Mouse (Mus musculus) CH12.LX (cell line): ENCODE measurements around the gene Cip2a. TPM values are rescaled to one million over a fixed set of nuclear protein-coding genes. Genes with fewer than 3 reads are reported as not detected.

Source experiments
- DNase-seq: peaks from one replicate; pipeline ENCODE4 v3.0.0-alpha.2; 2013; ENCODE audit errors: extremely low read depth
- H3K27ac ChIP-seq: 2 replicates; pipeline ENCODE4 v1.5.1; 2012; ENCODE audit warnings: low read depth, mild to moderate bottlenecking, control low read depth, moderate library complexity; ENCODE audit not compliant: insufficient read depth
- H3K27me3 ChIP-seq: replicated peaks from 2 replicates; pipeline ENCODE3; 2012; ENCODE audit warnings: inconsistent platforms
- H3K36me3 ChIP-seq, 2 experiments: replicated peaks in 1 of 2; 2 replicates each; pipeline versions ENCODE3 to v1.6.1; 2012; ENCODE audit warnings: inconsistent platforms in 1 of 2, low read length in 1 of 2, mild to moderate bottlenecking in 1 of 2, mixed read lengths in 1 of 2, moderate library complexity in 1 of 2; ENCODE audit not compliant: control insufficient read depth in 1 of 2, insufficient read depth in 1 of 2
- H3K4me1 ChIP-seq, 2 experiments: 2 replicates each; pipeline ENCODE4 v1.6.1; 2012; ENCODE audit warnings: inconsistent platforms in 1 of 2, moderate library complexity in 1 of 2; ENCODE audit not compliant: insufficient read depth in 2 of 2, control insufficient read depth in 1 of 2
- H3K4me2 ChIP-seq: 2 replicates; pipeline ENCODE4 v1.6.1; 2012; ENCODE audit warnings: low read depth, mild to moderate bottlenecking, control low read depth; ENCODE audit not compliant: poor library complexity, insufficient read depth, severe bottlenecking
- H3K4me3 ChIP-seq, 3 experiments: fragments of 150-350 bp in 1 of 3; sonication (generic) in 1 of 3; replicated peaks in 1 of 3; 2 replicates each; pipeline versions ENCODE3 to v1.5.1; 2011 to 2012; ENCODE audit warnings: low read depth in 2 of 3, low read length in 2 of 3, mild to moderate bottlenecking in 2 of 3, moderate library complexity in 2 of 3, control low read depth in 1 of 3, improper control_type of control experiment in 1 of 3, inconsistent platforms in 1 of 3, mixed read lengths in 1 of 3; ENCODE audit not compliant: poor library complexity in 1 of 3
- H3K79me2 ChIP-seq: replicated peaks from 2 replicates; pipeline ENCODE4 v1.6.1; 2012; ENCODE audit warnings: mild to moderate bottlenecking, moderate library complexity; ENCODE audit not compliant: control insufficient read depth, poor library complexity, insufficient read depth, severe bottlenecking; ENCODE audit errors: extremely low read depth
- H3K9ac ChIP-seq: 2 replicates; pipeline ENCODE4 v1.6.1; 2012; ENCODE audit warnings: low read depth, mild to moderate bottlenecking, control low read depth, moderate library complexity; ENCODE audit not compliant: insufficient read depth
- H3K9me3 ChIP-seq: replicated peaks from 2 replicates; pipeline ENCODE3; 2012; ENCODE audit warnings: low read length, inconsistent platforms, mixed read lengths
- BHLHE40 ChIP-seq: IDR thresholded peaks from 2 replicates; pipeline ENCODE4 v1.6.1; 2011; ENCODE audit warnings: mild to moderate bottlenecking, low read depth, low read length, improper control_type of control experiment
- CHD1 ChIP-seq: IDR thresholded peaks from 2 replicates; pipeline ENCODE4 v1.6.1; 2012; ENCODE audit warnings: low read depth, low read length, improper control_type of control experiment, inconsistent platforms
- CTCF ChIP-seq, 2 experiments: IDR thresholded peaks in 1 of 2; conservative IDR thresholded peaks in 1 of 2; 2 replicates each; pipeline ENCODE4 v1.5.1; 2011 to 2012; ENCODE audit warnings: low read depth in 2 of 2, low read length in 2 of 2, improper control_type of control experiment in 1 of 2, inconsistent platforms in 1 of 2, mild to moderate bottlenecking in 1 of 2, moderate library complexity in 1 of 2
- ELF1 ChIP-seq: IDR thresholded peaks from 2 replicates; pipeline ENCODE4 v1.6.1; 2014; ENCODE audit warnings: low read depth, mild to moderate bottlenecking, inconsistent platforms, low read length, improper control_type of control experiment
- EP300 ChIP-seq: IDR thresholded peaks from 2 replicates; pipeline ENCODE4 v1.6.1; 2011; ENCODE audit warnings: low read length, improper control_type of control experiment
- ETS1 ChIP-seq: conservative IDR thresholded peaks from 2 replicates; pipeline ENCODE4 v1.6.1; 2012; ENCODE audit warnings: low read depth, mild to moderate bottlenecking, inconsistent platforms, low read length, improper control_type of control experiment, moderate library complexity
- IRF4 ChIP-seq: IDR thresholded peaks from 2 replicates; pipeline ENCODE4 v1.6.1; 2014; ENCODE audit warnings: low read depth, mild to moderate bottlenecking, inconsistent platforms, low read length, improper control_type of control experiment
- MAFK ChIP-seq: IDR thresholded peaks from 2 replicates; pipeline ENCODE4 v1.6.1; 2011; ENCODE audit warnings: low read length, improper control_type of control experiment; ENCODE audit not compliant: insufficient replicate concordance
- NELFE ChIP-seq: IDR thresholded peaks from 2 replicates; pipeline ENCODE4 v1.6.1; 2011; ENCODE audit warnings: low read depth, low read length, improper control_type of control experiment
- NRF1 ChIP-seq: IDR thresholded peaks from 2 replicates; pipeline ENCODE4 v1.6.1; 2014; ENCODE audit warnings: low read depth, mild to moderate bottlenecking, inconsistent platforms, low read length, improper control_type of control experiment, moderate library complexity
- PAX5 ChIP-seq: IDR thresholded peaks from 2 replicates; pipeline ENCODE4 v1.6.1; 2012; ENCODE audit warnings: low read length, inconsistent platforms, mixed read lengths
- POLR2A ChIP-seq: IDR thresholded peaks from 2 replicates; pipeline ENCODE4 v1.6.1; 2011; ENCODE audit warnings: low read depth, mild to moderate bottlenecking, improper control_type of control experiment, low read length
- POLR2AphosphoS2 ChIP-seq: IDR thresholded peaks from 2 replicates; pipeline ENCODE4 v1.6.1; 2011; ENCODE audit warnings: low read depth, low read length, improper control_type of control experiment
- RAD21 ChIP-seq: IDR thresholded peaks from 2 replicates; pipeline ENCODE4 v1.6.1; 2011; ENCODE audit warnings: low read depth, mild to moderate bottlenecking, low read length, improper control_type of control experiment, moderate library complexity
- RCOR1 ChIP-seq: conservative IDR thresholded peaks from 2 replicates; pipeline ENCODE4 v1.6.1; 2012; ENCODE audit warnings: low read depth, mild to moderate bottlenecking, inconsistent platforms, low read length, improper control_type of control experiment
- SIN3A ChIP-seq: IDR thresholded peaks from 2 replicates; pipeline ENCODE4 v1.6.1; 2012; ENCODE audit warnings: low read length, improper control_type of control experiment, inconsistent platforms
- SMC3 ChIP-seq: IDR thresholded peaks from 2 replicates; pipeline ENCODE4 v1.6.1; 2011; ENCODE audit warnings: low read depth, low read length, improper control_type of control experiment
- TBP ChIP-seq: conservative IDR thresholded peaks from 2 replicates; pipeline ENCODE4 v1.6.1; 2011; ENCODE audit warnings: low read depth, low read length, improper control_type of control experiment
- TCF12 ChIP-seq: IDR thresholded peaks from 2 replicates; pipeline ENCODE4 v1.6.1; 2014; ENCODE audit warnings: low read depth, mild to moderate bottlenecking, inconsistent platforms, low read length, improper control_type of control experiment
- UBTF ChIP-seq: IDR thresholded peaks from 2 replicates; pipeline ENCODE4 v1.6.1; 2012; ENCODE audit warnings: low read depth, mild to moderate bottlenecking, inconsistent platforms, low read length, improper control_type of control experiment, moderate library complexity
- USF2 ChIP-seq: conservative IDR thresholded peaks from 2 replicates; pipeline ENCODE4 v1.6.1; 2011; ENCODE audit warnings: low read depth, low read length, improper control_type of control experiment
- ZMIZ1 ChIP-seq: IDR thresholded peaks from 2 replicates; pipeline ENCODE4 v1.6.1; 2012; ENCODE audit warnings: low read depth, mild to moderate bottlenecking, inconsistent platforms, low read length, improper control_type of control experiment
- ZNF384 ChIP-seq: IDR thresholded peaks from 2 replicates; pipeline ENCODE4 v1.6.1; 2012; ENCODE audit warnings: low read depth, low read length, improper control_type of control experiment, inconsistent platforms
- dilution Hi-C: fragments of 300-500 bp; cut with MboI; formaldehyde crosslinking; loops from 2 replicates; pipeline ENCODE4 v1.14.3; 2020; ENCODE audit warnings: low sequenced_read_pairs; ENCODE audit not compliant: extremely low pct_unique_long_range_greater_than_20kb, extremely low pct_ligation_motif_present
- in situ Hi-C: fragments of 300-500 bp; cut with MboI; formaldehyde crosslinking; loops from 3 replicates; pipeline ENCODE4 v1.14.3; 2019; ENCODE audit warnings: low sequenced_read_pairs, low pct_ligation_motif_present, low pct_unique_long_range_greater_than_20kb, mixed read lengths
- polyA plus RNA-seq: library from polyadenylated mRNA; unstranded; fragments of >175 nt; gene quantifications from 2 replicates; pipeline ENCODE4 v1.2.1, GENCODE M21; 2012; ENCODE audit warnings: low read depth; ENCODE audit not compliant: insufficient read length
- total RNA-seq, 2 experiments: library from RNA; depleted of rRNA; stranded (reverse); fragments of 300-350 nt in 1 of 2; fragments of >200 nt in 1 of 2; gene quantifications; 2 replicates each; pipeline ENCODE4 v1.2.3; 2012 to 2014

Gene Cip2a
- total and polyA plus RNA-seq, 3 experiments = 26.0 to 86.0 (median 82.5) TPM

DNA sequence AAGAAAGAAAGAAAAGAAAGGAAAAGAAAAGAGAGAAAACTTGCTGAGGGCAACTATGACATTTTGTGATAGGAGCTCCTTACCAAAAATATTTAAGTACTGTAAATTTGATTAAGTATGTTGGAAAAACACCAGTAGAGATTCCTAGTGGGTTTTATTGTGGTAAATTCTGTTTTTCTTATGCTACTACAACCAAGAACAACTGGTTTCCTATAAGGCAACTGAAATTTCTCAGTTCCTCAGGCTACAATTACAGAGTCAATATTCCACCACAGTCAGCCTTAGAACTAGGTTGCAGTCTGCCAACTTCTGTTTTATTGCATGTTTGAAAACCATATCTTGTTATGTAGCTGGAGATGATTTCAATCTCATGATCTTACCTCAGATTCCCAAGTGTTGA, 4.3 kb upstream of the Cip2a start:
- TF ChIP-seq EP300 = peak; percentile 68; the same call in 1 of the 2 replicates
- peak; percentile 67 for TF ChIP-seq IRF4
- no peak for TF ChIP-seq NRF1
- no peak overlapping the region for H3K4me2 ChIP-seq
- H3K79me2 ChIP-seq = peaks cover 21% of the 10 kb centered on the region
- in situ Hi-C loops = no loop called here
- no peak overlapping the region for H3K4me3 ChIP-seq
- no peak for DNase-seq
- H3K27ac ChIP-seq = no peak overlapping the region
- peaks cover 0 to 35% of the 10 kb centered on the region in 2 experiments; a peak in 2 of 4 replicates for H3K4me1 ChIP-seq
- peaks cover 0 to 7% of the 10 kb centered on the region in 2 experiments for H3K36me3 ChIP-seq
- no peaks in the 10 kb centered on the region for H3K27me3 ChIP-seq
- H3K9me3 ChIP-seq = peaks cover 2% of the 10 kb centered on the region
- no peak overlapping the region for H3K9ac ChIP-seq
- dilution Hi-C loops = no loop called here

- dilution Hi-C loops (no loop called here), in situ Hi-C loops (no loop called here)
- peak overlapping the region; percentile 83 to 97 (median 91) for H3K4me3 ChIP-seq
- H3K9me3 ChIP-seq = peaks cover 2% of the 10 kb centered on the region
- no peaks in the 10 kb centered on the region for H3K27me3 ChIP-seq
- H3K4me1 ChIP-seq = peaks cover 7 to 41% of the 10 kb centered on the region in 2 experiments
- H3K9ac ChIP-seq = peak overlapping the region; percentile 98
- H3K4me2 ChIP-seq = peak overlapping the region; percentile 81
- peak overlapping the region; percentile 51; the same call in 1 of the 2 replicates for H3K27ac ChIP-seq
- peaks cover 0 to 20% of the 10 kb centered on the region in 2 experiments for H3K36me3 ChIP-seq
- peak; percentile 52 for DNase-seq
- TF ChIP-seq TCF12 (0 out of 2 replicates have a peak, but pooled peaks have one; percentile 15), CHD1 (peak; percentile 3; the same call in 1 of the 2 replicates), SIN3A (no peak), TBP (0 out of 2 replicates have a peak, but pooled peaks have one; percentile 33), PAX5 (no peak), IRF4 (peak; percentile 14; the same call in 1 of the 2 replicates), POLR2A (peak; percentile 14; the same call in 1 of the 2 replicates), RCOR1 (no peak), POLR2AphosphoS2 (peak; percentile 54; the same call in 1 of the 2 replicates), BHLHE40 (0 out of 2 replicates have a peak, but pooled peaks have one; percentile 19)
- TF ChIP-seq, all 38 proteins: peak for 7
- peaks cover 38% of the 10 kb centered on the region for H3K79me2 ChIP-seq
Observed at GRCm38 (mm10) chr16:48992437-48993230, 1.4 kb upstream of the Cip2a start.

DNA sequence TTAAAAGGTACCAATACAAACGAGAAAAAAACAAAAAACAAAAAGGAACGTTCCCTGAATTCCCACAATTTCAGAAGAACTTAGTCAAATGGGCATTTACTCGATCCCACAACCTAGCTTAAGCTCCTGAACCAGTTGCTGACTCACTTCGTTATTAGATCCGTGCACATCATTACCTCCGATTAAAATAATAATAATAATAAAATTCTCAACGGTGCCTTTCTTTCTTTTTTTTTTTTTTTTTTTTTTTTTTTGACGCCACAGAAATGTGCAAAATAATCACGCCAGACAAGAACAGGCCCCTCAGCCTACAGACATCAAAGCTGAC, 790 bp upstream of the Cip2a start:
- peak overlapping the region; percentile 83 to 97 (median 91) for H3K4me3 ChIP-seq
- dilution Hi-C loops (no loop called here), in situ Hi-C loops (no loop called here)
- TF ChIP-seq ZNF384 (peak; percentile 76), ELF1 (no peak), POLR2A (no peak), BHLHE40 (no peak; the same call in 1 of the 2 replicates), NELFE (no peak), SMC3 (no peak), RAD21 (no peak), USF2 (no peak), ETS1 (no peak), CTCF (conservative IDR thresholded peaks at IDR 0.05 in 1 of 2, IDR thresholded peaks at IDR 0.05 in 1 of 2; ENCODE audit: low read depth in 2 of 2, low read length in 2 of 2) (no peak), IRF4 (no peak), MAFK (no peak), UBTF (no peak), CHD1 (peak; percentile 85; the same call in 1 of the 2 replicates), ZMIZ1 (no peak)
- peak overlapping the region; percentile 86 for H3K27ac ChIP-seq
- H3K36me3 ChIP-seq = peaks cover 0 to 22% of the 10 kb centered on the region in 2 experiments
- peaks cover 7 to 41% of the 10 kb centered on the region in 2 experiments for H3K4me1 ChIP-seq
- H3K9me3 ChIP-seq = peaks cover 2% of the 10 kb centered on the region
- no peak for DNase-seq
- no peak overlapping the region for H3K4me2 ChIP-seq
- peak overlapping the region; percentile 98 for H3K9ac ChIP-seq
- H3K27me3 ChIP-seq = no peaks in the 10 kb centered on the region
- peaks cover 38% of the 10 kb centered on the region for H3K79me2 ChIP-seq
